Mouse (Mus musculus): Measurements from ENCODE around the gene Orai1. TPM values are rescaled to one million over a fixed set of nuclear protein-coding genes. Genes with fewer than 3 reads are reported as not detected.

The Orai1 gene
- total RNA-seq, 1 experiment = 20.0 TPM

DNA sequence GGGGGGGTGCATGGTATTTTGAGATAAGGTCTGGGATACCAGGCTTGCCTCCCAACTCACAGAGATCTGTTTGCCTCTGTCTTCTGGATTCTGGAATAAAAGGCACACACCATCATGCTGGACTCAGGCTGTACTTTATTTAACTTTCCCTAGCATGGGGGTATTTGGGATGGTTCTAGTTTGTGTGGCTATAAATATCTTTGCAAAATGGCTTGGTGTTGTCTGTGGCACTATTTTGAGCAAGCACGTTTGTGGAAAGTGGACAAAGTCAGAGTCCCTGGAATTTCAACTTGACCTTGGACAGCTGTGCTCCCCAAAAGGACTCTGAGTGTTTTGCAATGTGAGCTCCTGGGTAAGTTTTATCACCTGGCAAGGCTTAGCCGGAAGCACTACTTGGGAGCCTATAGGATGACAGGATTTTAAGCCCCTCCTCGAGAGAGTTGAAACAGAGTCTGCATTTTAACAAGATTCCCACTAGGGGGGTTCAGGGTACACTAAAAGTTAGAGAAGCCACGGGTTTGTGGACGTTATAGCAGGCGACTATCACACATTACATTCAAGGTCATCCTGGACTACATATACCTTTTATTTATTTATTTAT lies 52.6 kb downstream of the Orai1 start:
- Histone ChIP-seq H3K4me3 (ENCODE audit: insufficient read depth in 1 of 2, low read depth in 1 of 2, low read length in 2 of 2, poor library complexity in 1 of 2, severe bottlenecking in 1 of 2) (no peak overlapping the region), H3K27ac (ENCODE audit: insufficient read depth, low read depth, low read length, poor library complexity, severe bottlenecking) (no peak overlapping the region), H3K9me3 (ENCODE audit: control insufficient read depth, insufficient read depth, low read depth, low read length) (no peaks in the 10 kb centered on the region), H3K4me1 (ENCODE audit: control insufficient read depth in 2 of 2, insufficient read depth in 2 of 2, low read length in 2 of 2, poor library complexity in 1 of 2) (peaks cover 0 to 8% of the 10 kb centered on the region in 2 experiments; a peak in 1 of 4 replicates), H3K36me3 (ENCODE audit: control insufficient read depth, insufficient read depth, low read length, poor library complexity, severe bottlenecking) (no peaks in the 10 kb centered on the region), H3K9ac (ENCODE audit: insufficient read depth, low read depth, low read length, poor library complexity, severe bottlenecking) (no peak overlapping the region)
- no peak for DNase-seq (ENCODE audit: low read depth, low spot score)
- no peak for TF ChIP-seq HCFC1 (IDR thresholded peaks at IDR 0.05; ENCODE audit: borderline replicate concordance, insufficient read depth, low read length)
- no peak for TF ChIP-seq ZC3H11A (IDR thresholded peaks at IDR 0.05; ENCODE audit: borderline replicate concordance, low read depth, low read length)
- TF ChIP-seq ZNF384 (IDR thresholded peaks at IDR 0.05; ENCODE audit: low read depth, low read length) = no peak
- no peak for TF ChIP-seq MAFK (IDR thresholded peaks at IDR 0.05; ENCODE audit: insufficient read depth, low read depth, low read length)
- TF ChIP-seq CHD2 (IDR thresholded peaks at IDR 0.05; ENCODE audit: low read depth, low read length) = no peak
- in situ Hi-C loops (cut with MboI; ENCODE audit: low sequenced_read_pairs in 2 of 2, unreplicated experiment in 2 of 2) = loop anchor here in 1 of 2 experiments (10.0 kb wide), 1 partner anchor 107 kb away; no protein-coding TSS in a partner anchor

DNA sequence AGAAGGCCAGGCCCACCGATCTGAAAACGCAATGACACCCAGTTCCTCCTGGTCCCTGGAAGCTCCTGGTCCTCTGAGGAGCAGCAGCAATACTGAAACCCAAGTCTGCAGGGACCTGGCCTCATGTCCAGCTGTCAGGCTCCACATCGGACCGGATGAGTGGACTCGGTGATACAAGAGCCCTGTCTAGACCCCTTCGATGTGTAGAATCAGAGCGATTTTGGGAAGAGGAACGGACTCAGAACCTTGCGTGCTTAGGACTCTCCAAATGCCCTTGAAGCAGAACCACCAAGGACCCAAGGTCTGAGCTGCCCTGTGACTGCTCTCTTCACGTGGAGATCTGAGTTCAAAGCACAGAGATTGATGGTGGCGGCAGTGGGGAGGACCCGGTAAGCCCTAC lies 53.2 kb downstream of the Orai1 start, which contains the start of gene Tmem120b:
Gene Tmem120b, plus strand, starts transcription at position 301 of the 400 bp plus-strand sequence.
- Histone ChIP-seq H3K27ac (ENCODE audit: insufficient read depth, low read depth, low read length, poor library complexity, severe bottlenecking) (no peak within 1 kb of the TSS; the same call in 1 of the 2 replicates), H3K4me1 (ENCODE audit: control insufficient read depth in 2 of 2, insufficient read depth in 2 of 2, low read length in 2 of 2, poor library complexity in 1 of 2) (peaks cover 0 to 8% of the 10 kb centered on the region in 2 experiments; a peak in 1 of 4 replicates), H3K36me3 (ENCODE audit: control insufficient read depth, insufficient read depth, low read length, poor library complexity, severe bottlenecking) (no peaks in the 10 kb centered on the region), H3K9ac (ENCODE audit: insufficient read depth, low read depth, low read length, poor library complexity, severe bottlenecking) (no peak within 1 kb of the TSS), H3K9me3 (ENCODE audit: control insufficient read depth, insufficient read depth, low read depth, low read length) (no peaks in the 10 kb centered on the region), H3K4me3 (ENCODE audit: insufficient read depth in 1 of 2, low read depth in 1 of 2, low read length in 2 of 2, poor library complexity in 1 of 2, severe bottlenecking in 1 of 2) (no peak within 1 kb of the TSS)
- TF ChIP-seq ZC3H11A (IDR thresholded peaks at IDR 0.05; ENCODE audit: borderline replicate concordance, low read depth, low read length) = no peak
- TF ChIP-seq HCFC1 (IDR thresholded peaks at IDR 0.05; ENCODE audit: borderline replicate concordance, insufficient read depth, low read length) = no peak
- no peak for TF ChIP-seq CHD2 (IDR thresholded peaks at IDR 0.05; ENCODE audit: low read depth, low read length)
- no peak for TF ChIP-seq ZNF384 (IDR thresholded peaks at IDR 0.05; ENCODE audit: low read depth, low read length)
- no peak for TF ChIP-seq MAFK (IDR thresholded peaks at IDR 0.05; ENCODE audit: insufficient read depth, low read depth, low read length)
- DNase-seq (ENCODE audit: low read depth, low spot score) = no peak
- in situ Hi-C loops (cut with MboI; ENCODE audit: low sequenced_read_pairs in 2 of 2, unreplicated experiment in 2 of 2) = loop anchor here in 1 of 2 experiments (10.0 kb wide), 1 partner anchor 107 kb away; no protein-coding TSS in a partner anchor

DNA sequence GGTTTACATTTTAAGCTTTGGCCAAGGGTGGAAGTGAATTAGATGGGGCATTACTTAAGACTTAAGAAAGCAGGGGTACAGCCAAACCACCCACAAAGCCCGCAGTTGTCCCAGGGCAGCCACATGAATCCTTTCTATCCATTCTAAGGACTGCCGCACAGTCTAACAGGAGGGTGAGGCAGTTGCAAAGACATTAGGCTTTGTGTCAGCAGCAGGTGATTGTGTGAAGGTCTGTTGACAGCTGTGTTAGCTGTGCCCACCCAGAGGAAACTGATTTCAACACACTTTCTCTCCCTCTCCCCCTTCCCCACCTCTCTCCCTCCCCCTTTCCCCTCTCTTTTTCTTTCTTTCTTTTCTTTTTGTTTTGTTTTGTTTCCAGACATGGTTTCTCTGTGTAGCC lies 53.8 kb downstream of the Orai1 start:
- TF ChIP-seq ZNF384 (IDR thresholded peaks at IDR 0.05; ENCODE audit: low read depth, low read length) (no peak), ZC3H11A (IDR thresholded peaks at IDR 0.05; ENCODE audit: borderline replicate concordance, low read depth, low read length) (no peak), MAFK (IDR thresholded peaks at IDR 0.05; ENCODE audit: insufficient read depth, low read depth, low read length) (no peak), CHD2 (IDR thresholded peaks at IDR 0.05; ENCODE audit: low read depth, low read length) (no peak), HCFC1 (IDR thresholded peaks at IDR 0.05; ENCODE audit: borderline replicate concordance, insufficient read depth, low read length) (no peak)

DNA sequence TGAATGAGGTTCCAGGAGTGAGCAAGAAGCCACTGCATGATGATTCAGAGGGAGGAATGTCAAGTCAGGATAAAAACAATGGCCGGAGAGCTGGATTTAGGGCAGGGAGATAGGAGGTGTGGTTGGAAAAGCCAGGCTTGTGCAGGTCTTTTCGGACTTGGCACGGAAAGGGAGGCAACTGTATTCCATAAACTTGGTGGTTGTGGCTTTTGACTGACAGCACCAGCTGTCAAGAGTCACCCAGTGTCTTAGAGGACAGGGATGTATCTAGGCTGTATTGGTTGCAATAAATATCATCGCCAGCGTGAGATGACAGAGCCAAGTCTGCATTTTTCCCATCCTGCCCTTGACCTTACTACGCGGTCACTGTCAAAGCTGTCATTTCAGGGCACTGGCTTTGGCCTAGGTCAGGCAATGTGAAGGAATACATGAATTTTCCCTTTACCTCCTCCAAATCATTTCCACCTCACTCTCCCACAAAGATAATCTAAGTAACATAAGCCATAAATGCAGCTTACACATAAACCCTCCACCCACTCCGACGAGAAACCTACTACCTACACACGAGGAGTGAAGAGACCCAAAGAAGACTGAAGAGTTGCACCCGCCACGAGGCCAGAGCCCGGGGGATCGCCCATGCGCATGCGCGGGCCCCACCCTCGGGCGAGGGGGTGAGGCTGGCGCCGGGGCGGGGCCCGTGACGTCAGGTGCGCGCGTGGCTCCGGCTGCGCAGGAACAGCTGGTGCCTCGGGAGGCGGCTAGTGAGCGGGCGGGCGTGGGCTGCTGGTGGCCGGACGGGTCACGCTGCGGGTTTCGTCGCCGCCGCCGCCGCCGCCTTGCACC lies 60.9 kb downstream of the Orai1 start:
- TF ChIP-seq CHD2 (IDR thresholded peaks at IDR 0.05; ENCODE audit: low read depth, low read length) (no peak), ZC3H11A (IDR thresholded peaks at IDR 0.05; ENCODE audit: borderline replicate concordance, low read depth, low read length) (no peak), HCFC1 (IDR thresholded peaks at IDR 0.05; ENCODE audit: borderline replicate concordance, insufficient read depth, low read length) (no peak), ZNF384 (IDR thresholded peaks at IDR 0.05; ENCODE audit: low read depth, low read length) (no peak), MAFK (IDR thresholded peaks at IDR 0.05; ENCODE audit: insufficient read depth, low read depth, low read length) (no peak)
- Histone ChIP-seq H3K36me3 (ENCODE audit: control insufficient read depth, insufficient read depth, low read length, poor library complexity, severe bottlenecking) (no peaks in the 10 kb centered on the region), H3K9ac (ENCODE audit: insufficient read depth, low read depth, low read length, poor library complexity, severe bottlenecking) (peak overlapping the region; percentile 83), H3K27ac (ENCODE audit: insufficient read depth, low read depth, low read length, poor library complexity, severe bottlenecking) (no peak overlapping the region), H3K4me3 (ENCODE audit: insufficient read depth in 1 of 2, low read depth in 1 of 2, low read length in 2 of 2, poor library complexity in 1 of 2, severe bottlenecking in 1 of 2) (peak overlapping the region; percentile 72 to 92), H3K9me3 (ENCODE audit: control insufficient read depth, insufficient read depth, low read depth, low read length) (no peaks in the 10 kb centered on the region), H3K4me1 (ENCODE audit: control insufficient read depth in 2 of 2, insufficient read depth in 2 of 2, low read length in 2 of 2, poor library complexity in 1 of 2) (peaks cover 0 to 8% of the 10 kb centered on the region in 2 experiments; a peak in 2 of 4 replicates)
- in situ Hi-C loops (cut with MboI; ENCODE audit: low sequenced_read_pairs in 2 of 2, unreplicated experiment in 2 of 2) = no loop called here
- DNase-seq (ENCODE audit: low read depth, low spot score) = peak; percentile 75

More for the DNA sequence above, 53.8 kb downstream of the Orai1 start:
- no peaks in the 10 kb centered on the region for H3K9me3 ChIP-seq (ENCODE audit: control insufficient read depth, insufficient read depth, low read depth, low read length)
- H3K27ac ChIP-seq (ENCODE audit: insufficient read depth, low read depth, low read length, poor library complexity, severe bottlenecking) = no peak overlapping the region; the same call in 1 of the 2 replicates
- in situ Hi-C loops (cut with MboI; ENCODE audit: low sequenced_read_pairs in 2 of 2, unreplicated experiment in 2 of 2) = loop anchor here in 1 of 2 experiments (10.0 kb wide), 1 partner anchor 106 kb away; no protein-coding TSS in a partner anchor
- no peak overlapping the region for H3K4me3 ChIP-seq (ENCODE audit: insufficient read depth in 1 of 2, low read depth in 1 of 2, low read length in 2 of 2, poor library complexity in 1 of 2, severe bottlenecking in 1 of 2)
- H3K9ac ChIP-seq (ENCODE audit: insufficient read depth, low read depth, low read length, poor library complexity, severe bottlenecking) = no peak overlapping the region
- H3K36me3 ChIP-seq (ENCODE audit: control insufficient read depth, insufficient read depth, low read length, poor library complexity, severe bottlenecking) = no peaks in the 10 kb centered on the region
- H3K4me1 ChIP-seq (ENCODE audit: control insufficient read depth in 2 of 2, insufficient read depth in 2 of 2, low read length in 2 of 2, poor library complexity in 1 of 2) = peaks cover 0 to 8% of the 10 kb centered on the region in 2 experiments; a peak in 1 of 4 replicates
- DNase-seq (ENCODE audit: low read depth, low spot score) = no peak

Measured in ES-E14 (cell line).